Mouse (Mus musculus): Measurements from ENCODE around the gene Vps45.
A peak's percentile ranks its signal among the peaks of the same experiment; 100 is the strongest.

Vps45 gene

DNA sequence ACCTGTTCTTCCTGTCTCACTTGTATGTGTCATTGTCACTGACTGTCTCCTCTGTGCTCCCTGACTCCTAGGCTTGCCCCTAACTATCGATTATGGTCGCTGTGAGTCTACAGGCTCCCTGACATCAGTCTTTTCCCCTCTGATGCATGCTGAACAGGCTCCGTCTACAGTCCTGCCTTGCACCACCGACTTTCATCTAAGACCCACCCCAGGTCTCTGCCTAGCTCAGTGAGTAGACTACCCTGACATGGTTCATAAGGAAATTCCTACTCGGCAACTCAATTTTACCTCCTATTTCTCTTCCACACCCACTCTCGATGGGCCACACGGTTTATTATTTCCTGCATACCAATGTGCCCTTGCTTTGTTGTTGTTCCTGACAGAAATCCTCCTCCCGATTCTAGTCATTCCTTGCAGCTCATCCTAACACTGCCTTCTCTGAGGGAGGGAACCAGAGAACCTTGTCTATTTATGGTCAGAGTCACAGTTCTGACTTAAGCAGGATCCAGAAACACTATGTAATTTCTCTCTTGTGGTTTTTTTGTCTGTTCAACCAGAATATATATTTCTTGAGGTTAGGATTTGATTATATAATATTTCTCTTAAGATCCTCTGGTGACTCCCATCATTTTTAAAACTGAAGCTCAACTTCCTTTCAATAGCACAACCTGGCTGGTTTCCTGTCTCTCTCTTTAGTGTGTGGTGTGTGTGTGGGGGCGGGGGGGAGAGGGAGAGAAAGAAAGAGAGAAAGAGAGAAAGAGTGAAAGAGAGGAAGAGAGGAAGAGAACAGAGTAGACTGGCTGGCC is 18.2 kb downstream of the Vps45 start:
- no peak for DNase-seq (ENCODE audit: extremely low read depth, low read depth)

DNA sequence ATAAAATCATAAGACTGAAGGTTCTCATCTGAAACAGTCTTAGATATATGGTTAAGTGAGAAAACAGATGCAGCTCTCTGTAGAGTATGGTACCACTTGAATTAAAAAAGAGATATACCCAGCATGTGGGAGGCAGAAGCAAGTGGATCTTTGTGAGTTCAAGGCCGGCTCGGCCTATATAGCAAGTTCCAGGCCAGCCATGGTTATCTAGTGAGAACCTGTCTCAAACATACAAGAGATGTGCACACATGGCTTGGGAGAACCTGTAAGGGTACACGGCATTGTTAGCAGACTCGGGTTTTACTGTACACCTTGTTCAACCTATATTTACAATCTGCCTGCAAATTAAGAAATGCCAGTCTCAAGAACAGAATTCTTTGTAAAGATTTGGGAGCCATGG is 19.4 kb downstream of the Vps45 start:
- DNase-seq (ENCODE audit: extremely low read depth, low read depth) = no peak

DNA sequence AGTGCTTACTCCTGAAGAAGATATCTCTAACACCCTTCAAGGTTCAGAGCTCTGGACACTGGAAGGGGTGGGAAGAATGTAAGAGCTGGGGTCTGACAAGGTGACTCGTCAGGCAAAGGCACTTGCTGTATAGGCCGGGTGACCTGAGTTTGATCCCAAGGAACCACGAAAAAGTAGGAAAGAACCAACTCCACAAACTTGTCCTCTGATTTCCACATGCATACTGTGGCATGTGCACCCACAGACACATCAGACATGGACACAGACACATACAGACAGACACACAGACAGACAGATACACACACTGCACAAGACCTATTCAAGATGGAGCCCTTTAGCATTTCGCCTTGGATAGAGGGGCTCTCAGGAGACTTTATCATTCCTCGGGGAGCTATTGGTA is 20.1 kb downstream of the Vps45 start:
- DNase-seq (ENCODE audit: extremely low read depth, low read depth) = no peak

DNA sequence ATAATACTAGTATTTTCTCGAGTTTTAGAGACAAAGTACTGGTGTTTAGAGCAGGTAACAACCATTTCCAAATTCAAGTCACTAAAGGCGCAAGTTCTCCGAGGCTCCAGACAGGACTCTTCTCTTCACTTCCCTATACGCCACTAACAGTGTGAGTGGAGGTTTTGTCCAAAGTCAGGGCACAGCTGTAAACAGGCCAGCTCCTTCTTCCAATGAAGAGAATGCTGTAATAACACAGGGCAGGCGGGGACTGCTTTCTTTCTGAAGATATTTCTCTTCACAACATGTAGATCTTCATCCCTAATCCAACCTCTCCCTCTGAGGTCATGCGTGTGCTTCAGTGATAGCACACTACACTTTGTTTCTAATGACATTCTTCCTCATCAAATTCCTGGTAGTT is 21.5 kb downstream of the Vps45 start:
- no peak for DNase-seq (ENCODE audit: extremely low read depth, low read depth)

DNA sequence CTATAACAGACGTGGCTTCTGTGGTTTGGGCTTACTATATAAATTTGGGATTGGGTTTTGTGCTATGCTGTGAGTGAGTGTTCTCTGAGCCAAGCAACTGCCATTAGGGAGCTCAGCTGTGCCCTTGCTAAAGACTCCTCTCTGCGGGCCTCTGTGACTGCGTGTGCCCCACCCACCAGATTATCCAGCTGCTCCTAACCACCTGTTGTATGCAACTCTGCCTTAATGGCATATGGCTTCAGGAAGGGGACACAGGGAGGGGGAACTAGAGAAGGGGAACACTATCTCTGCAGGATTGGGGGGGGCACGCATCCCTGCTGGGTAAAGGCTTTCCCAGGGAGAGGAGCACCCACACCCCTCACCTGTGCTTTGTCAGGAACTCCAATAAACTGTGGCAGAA is 25.2 kb downstream of the Vps45 start:
- DNase-seq (ENCODE audit: extremely low read depth, low read depth) = no peak

DNA sequence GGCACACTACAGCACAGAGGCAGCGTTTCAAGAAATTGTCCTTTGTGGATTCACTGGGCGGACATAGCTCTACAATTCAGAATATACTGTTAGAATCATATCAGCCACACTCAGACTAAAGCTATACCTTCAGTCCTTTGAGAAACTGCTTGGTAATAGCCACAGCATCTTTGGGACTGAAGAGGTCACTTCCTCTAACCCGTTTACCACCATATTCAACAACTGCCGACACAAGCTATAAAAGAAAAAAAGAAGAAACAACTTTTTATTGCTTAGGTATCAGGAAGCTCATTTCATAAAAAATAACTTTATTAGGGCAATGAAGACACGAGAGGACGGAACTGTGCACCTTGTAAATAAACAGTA is 25.6 kb downstream of the Vps45 start:
- no peak for DNase-seq (ENCODE audit: extremely low read depth, low read depth)

DNA sequence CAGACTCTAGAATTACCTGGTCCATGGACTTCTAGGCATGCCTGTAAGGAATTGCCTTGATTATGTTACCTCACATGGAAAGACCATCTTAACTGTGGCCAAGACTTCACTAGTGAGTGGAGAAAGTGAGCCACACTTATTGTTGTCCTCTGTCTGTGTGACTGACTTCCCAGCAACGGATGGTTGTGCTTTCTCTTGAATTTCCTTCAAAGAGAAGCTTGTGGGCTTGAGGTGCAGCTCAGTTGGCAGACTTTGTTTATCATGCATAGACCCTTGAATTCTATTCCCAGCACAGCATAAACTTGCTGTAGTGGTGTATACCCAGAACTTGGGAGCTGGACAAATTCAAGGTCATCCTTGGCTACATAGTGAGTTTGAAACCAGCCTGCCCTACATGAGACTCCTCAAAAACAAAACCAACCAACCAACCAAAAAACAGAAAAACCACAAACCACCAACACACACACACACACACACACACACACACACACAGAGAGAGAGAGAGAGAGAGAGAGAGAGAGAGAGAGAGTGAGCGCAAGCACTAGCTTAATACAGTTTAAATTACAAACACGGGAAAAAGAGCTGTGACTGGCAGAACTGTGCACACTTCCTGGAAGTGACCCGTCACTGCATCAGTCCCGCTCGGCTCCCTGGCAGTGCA is 26.1 kb downstream of the Vps45 start:
- no peak for DNase-seq (ENCODE audit: extremely low read depth, low read depth)

DNA sequence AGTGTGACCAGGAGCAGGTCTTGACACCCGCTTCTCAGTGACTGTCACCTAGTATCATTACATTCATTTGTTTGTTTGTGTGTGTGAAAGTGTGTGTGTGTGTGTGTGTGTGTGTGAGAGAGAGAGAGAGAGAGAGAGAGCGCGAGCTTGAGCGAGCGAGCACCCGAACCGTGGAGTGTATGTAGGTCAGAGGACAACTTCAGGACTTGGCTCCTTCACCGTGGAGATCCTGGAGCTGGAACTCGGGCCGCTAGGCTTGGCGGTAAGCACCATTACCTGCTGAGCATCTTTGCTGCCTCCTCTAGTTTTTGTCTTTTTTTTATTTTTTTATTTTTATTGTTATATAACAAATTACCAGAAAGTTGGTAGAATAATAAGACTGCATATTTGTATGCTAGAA is 28.5 kb downstream of the Vps45 start:
- DNase-seq (ENCODE audit: extremely low read depth, low read depth) = no peak

DNA sequence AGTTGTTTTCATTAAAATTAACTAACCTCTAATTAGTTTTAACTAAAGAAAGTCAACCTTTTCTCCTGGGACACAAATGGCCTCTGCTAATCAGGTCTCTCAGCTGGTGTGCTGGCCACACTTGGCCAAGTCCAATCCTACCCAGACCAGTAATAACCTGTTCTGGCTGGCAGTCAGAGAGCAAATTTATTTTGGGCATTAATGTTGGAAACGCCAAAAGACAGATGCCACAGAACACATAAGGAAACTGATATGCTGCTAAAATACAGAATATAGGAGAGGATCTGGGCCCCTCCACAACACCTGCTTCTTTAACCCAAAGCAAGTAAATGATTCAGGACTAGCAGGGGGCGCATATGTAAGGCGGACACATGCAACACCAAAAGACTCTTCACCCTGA is 28.9 kb downstream of the Vps45 start:
- no peak for DNase-seq (ENCODE audit: extremely low read depth, low read depth)

DNA sequence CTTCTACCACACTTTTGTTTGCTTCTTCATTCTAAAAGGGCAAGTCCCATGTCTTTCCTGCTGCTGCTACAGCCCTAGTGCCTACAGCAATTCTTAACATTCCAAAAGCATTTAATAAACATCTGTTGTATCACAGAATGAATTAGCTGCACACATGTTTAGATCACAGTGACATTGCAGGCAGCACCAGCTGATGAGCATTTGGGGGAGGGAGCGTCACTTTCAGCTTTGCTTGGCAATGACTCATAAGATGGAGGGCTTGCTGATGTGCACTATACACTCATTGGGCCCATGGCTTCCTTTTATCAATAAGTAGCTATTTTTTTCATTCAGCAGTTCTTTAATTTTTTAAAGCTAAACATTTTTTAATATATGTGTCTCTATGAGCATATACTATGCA is 30.4 kb downstream of the Vps45 start:
- no peak for DNase-seq (ENCODE audit: extremely low read depth, low read depth)

DNA sequence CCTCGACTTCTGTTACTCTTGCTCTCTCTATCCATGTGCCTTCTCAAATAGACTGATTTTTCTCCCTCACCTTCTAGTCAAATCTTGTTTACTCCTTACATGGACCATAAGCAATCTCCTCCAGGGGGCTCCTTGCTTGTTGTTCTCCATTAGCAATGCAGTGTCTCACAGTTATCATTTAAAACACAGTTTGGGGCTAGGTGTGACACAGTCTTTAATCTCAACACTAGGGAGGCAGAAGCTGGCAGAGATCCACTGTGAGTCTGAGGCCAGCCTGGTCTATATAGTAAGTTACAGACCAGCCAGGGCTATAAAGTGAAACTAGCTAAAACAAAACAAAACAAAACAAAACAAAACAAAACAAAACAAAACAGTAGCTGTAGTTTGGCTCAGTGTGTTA is 31.1 kb downstream of the Vps45 start:
- DNase-seq (ENCODE audit: extremely low read depth, low read depth) = no peak

DNA sequence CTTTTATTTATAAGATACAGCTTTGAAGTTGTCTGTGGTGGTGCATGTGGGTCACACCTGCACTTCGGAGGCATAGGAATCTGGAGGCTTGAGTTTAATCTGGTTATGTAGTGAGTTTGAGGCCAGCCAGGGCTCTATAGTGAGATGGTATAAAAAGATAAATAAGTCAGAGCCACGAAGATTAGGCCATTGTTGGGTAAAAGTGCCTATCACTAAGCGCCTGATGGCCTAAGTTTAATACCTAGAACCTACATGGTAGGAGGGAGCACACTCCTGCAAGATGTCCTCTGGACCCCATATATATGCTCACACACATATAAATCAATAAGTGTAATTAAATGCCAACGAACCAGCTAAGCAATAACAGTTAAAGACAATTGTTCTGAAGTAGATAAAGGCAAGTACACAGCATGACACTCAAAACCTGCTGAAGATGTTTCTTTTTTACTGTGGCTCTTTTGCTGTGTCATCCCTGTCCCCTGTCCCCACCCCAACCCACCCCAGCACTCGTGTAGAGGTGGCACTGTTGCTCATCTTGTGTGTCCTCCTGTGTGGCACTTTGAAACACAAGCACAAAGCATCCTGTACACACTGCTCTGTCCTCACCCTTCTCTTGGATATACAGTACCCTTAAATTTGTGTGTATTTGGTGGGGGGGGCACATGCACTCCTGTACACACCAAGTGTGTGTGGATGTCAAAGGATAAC is 36.7 kb downstream of the Vps45 start:
- DNase-seq (ENCODE audit: extremely low read depth, low read depth) = no peak

DNA sequence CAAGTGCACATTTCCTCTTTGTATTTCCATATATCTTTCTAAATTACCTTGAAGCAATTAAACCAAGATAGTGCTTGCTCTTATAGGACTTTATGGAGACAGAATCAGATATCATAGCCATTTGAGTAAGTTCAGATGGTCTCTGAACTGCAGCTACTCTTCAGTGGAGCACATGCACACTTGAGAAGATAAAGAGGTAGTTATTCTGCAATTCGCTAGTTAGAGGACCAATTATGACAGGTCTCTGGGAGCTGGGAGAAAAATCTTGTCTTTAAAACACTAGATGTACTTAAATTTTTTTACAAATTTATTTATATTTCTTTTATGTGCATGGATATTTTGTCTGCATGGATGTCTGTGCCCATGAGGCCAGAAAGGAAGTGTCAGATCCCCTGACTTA is 37.5 kb downstream of the Vps45 start:
- DNase-seq (ENCODE audit: extremely low read depth, low read depth) = no peak

DNA sequence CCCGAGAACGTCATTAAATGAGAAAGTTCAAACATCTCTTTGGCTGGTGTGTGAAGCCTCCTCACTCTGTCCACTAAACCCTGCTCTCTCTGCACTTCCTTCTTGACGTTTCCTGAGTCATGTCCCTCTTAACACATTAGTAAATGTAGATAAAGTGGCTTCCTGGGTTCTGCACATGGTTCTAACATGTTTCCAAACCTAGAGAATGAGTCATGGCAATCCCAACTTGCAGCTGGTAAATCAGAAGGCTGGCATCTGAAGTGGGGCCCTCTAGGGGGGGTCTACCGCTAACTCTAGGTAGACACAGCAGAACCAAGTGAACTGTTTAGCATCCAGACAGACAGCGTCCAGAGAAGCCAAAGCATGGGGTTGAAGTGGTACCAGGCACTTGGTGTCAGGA is 40.8 kb downstream of the Vps45 start:
- peak; percentile 47 for DNase-seq (ENCODE audit: extremely low read depth, low read depth)

DNA sequence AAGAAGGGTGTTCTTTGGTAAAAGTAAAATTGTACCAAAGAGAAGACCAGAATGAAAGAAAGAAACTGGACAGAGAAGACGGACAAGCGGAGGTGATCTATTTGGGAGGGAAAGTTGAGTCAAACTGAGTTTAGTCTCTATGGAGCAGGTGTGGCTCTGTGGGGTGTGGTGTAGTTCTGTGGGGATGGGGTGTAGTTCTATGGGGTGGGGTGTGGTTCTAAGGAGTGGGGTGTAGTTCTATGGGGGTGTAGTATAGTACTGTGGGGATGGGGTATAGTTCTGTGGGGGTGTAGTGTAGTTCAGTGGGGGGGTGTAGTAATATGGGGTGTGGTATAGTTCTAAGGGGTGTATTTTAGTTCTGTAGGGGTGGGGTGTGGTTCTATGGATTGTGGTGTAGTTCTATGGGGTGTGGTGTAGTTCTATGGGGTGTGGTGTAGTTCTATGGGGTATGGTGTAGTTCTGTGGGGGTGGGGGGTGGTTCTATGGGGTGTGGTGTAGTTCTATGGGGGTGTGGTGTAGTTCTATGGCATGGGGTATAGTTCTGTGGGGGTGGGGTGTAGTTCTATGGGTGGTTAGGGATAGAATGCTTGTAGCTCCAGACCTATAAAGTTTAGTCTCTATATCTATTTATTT is 41.9 kb downstream of the Vps45 start:
- DNase-seq (ENCODE audit: extremely low read depth, low read depth) = no peak

DNA sequence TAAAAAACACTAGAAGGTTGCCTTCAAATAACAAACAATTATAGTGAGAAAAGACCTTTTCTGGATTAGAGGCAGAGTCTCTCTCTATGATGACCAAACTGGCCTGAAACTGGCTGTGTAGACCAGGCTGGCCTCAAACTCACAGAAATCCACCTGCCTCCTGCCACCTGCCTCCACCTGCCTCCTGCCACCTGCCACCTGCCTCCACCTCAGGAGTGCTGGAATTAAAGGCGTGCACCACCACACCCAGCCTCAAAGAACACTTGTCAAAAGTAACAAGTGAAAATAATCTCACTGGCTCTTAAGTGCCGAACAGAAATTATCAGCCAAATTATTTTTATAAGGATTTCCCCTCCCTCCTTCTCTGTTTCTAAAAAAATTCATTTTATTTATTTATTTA is 42.6 kb downstream of the Vps45 start:
- DNase-seq (ENCODE audit: extremely low read depth, low read depth) = no peak

DNA sequence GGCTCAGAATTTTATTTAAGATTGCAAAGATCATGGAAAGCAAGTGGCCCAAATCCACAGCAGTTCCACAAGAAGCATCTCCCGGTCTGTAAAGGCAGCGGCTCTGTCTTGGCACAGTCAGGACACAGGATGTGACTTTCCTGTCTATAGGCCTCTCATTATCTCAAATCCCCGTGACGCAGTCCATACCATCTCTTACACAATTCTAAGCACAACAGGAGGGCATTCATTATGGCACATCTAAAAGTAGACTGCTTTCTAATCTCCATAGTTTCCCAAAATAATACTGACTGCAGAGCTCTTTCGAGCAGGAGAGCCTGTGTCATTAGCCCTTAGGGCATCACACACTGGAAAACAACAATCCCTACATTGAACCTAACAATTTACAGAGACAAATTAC is 45.5 kb downstream of the Vps45 start:
- DNase-seq (ENCODE audit: extremely low read depth, low read depth) = no peak

DNA sequence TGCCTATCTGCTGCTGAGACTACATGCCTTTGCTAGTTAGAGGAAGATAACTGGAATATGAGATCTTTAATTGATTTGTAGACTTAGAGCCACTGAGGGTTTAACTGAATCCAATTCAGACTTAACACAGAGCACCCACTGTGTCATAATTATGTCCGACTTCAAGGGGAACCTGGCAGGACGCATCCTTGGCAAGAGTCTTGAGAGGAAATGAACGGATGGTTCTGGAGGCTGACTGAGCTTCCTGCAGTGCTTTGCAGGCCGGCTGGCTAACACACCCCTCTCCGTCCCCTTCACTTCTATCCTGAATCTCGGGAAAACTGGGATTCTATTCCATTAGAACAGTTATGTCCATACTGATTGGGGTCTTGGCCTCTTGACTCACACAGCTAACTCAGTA is 49.8 kb downstream of the Vps45 start:
- no peak for DNase-seq (ENCODE audit: extremely low read depth, low read depth)

DNA sequence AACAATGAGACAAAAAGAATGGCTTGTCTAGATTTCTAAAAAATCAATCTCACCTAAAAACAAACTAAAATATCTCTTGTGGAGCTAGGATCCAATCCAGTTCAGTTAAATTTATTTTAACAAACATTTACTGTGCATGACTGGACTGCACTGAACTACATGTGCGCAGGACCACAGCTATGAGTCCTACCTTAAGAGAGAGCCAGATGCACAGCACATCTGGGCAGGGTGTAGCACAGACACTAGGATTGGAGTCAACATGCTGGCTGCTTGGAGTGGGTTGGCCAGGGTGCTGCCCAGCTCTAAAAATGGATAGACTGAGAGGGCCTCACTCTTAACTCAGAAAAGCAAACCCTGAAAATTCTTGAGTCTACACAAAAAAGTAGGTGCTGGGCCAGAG is 56.7 kb downstream of the Vps45 start:
- DNase-seq (ENCODE audit: extremely low read depth, low read depth) = no peak

DNA sequence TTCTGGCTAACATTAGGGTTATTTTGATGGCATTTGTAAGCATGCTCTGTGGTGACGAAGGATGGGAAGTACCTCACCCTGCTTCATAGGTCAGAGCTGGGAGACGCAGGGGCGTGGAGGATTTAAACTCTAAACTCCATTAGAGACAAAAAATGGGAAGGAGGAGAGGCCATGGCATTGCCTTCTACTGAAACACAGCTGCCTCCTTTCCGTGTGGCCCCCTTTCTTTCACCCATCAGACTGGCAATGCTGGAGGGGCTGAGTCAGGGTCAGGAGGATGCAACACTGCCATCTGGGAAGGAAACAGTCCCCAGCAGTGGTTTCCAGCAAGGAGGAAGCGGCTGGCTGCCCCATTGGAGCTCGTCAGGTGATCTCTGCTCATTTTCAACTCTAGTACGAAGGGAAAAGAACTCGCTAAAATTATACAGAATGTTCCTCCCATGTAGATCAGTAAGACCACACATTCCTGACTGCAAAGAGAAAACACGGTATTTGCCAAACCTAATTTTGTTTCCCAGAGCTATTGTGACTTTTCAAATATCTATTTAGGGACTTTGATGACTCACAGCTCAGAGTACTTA is 57.3 kb downstream of the Vps45 start:
- DNase-seq (ENCODE audit: extremely low read depth, low read depth) = no peak

DNA sequence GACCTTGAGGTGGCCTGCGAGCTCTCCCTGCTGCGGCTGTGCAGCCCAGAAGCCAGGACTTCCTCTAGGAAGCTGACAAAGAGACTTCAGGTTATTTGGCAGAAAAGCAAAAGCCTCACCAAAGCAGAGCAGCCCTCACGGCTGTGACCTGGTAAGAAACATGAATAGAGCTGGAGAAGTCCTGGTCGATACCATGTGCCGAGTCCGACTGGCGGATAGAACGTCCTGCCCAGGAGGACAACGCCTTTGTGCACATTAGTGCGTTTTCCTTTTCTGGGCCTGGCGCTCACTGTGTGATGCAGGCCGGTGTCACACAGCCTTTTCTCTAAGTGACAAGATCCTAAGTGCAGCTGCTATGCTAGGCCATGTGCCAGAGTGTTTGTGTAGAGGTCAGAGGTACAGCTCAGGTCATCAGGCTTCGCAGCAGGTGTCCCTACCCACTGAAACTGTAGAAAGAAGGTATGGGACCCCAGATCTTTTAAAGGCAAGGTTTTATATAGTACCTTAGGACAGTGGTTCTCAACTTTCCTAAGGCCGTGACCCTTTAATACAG is 58.1 kb downstream of the Vps45 start:
- no peak for DNase-seq (ENCODE audit: extremely low read depth, low read depth)

All from MEL-GATA-1-ER (cell line).